Mouse (Mus musculus): ENCODE data around the gene Prdm2. TPM values are rescaled to one million over a fixed set of nuclear protein-coding genes. Genes with fewer than 3 reads are reported as not detected.

Prdm2 gene
- 4.7 and 5.0 TPM in 2 replicates for polyA plus RNA-seq (2015; fragmentation: Nextera tagmentation; extraction: Ambion mirVana)

DNA sequence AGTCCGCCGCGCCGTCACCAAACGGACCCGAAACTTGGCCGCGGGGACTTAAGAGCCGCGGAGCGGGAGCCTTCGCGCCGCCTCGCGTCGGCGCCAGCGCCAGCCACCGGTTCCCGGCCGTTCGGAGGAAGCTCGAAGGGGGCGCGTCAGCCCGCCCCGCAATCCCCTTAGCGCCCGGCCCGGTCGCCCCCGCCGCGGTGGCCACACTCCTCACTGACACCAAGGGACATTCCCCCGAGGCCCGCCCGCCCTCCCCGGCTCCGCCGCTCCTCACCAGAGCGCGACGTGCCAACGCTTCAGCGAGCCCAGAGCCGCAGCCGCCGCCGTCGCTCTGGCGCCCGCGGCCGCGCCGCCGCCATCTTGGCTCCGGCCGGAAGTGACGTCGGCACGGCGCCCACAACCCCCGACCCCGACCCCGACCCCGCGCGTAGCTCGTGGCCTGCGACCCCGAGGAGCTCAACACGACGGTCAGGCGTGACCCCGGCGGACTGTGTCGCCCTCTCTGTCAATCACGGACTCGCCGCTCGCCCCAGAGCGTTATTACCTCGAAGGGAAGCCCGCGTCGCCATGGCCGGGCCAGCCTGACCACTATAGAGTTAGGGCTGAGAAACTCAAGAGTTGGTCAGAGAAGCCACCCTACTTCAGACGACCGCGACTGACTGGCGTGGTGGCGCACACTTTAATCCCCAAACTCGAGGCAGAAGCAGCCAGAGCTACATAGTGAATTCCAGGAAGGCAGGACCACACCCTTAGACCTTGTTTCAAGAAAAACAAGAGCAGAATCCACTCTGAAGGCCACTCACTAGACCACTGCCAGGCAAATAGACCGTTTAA, at the start of gene Prdm2:
Gene Prdm2, minus strand, starts transcription at position 655 of the 834 bp plus-strand sequence.
- H3K27ac ChIP-seq (replicated peaks), result peak within 1 kb of the TSS; percentile 86
- peak within 1 kb of the TSS; percentile 79 for H3K4me3 ChIP-seq (ENCODE audit: low read depth, low read length)
- peak within 1 kb of the TSS; percentile 94 for H3K9ac ChIP-seq (ENCODE audit: low read length)
- H3K4me2 ChIP-seq (replicated peaks; ENCODE audit: low read depth), result peak within 1 kb of the TSS; percentile 93
- H3K36me3 ChIP-seq (ENCODE audit: control insufficient read depth, insufficient read depth, low read length), result no peaks in the 10 kb centered on the region
- TF ChIP-seq EP300 (optimal IDR thresholded peaks at IDR 0.05), result no peak
- TF ChIP-seq CTCF (IDR thresholded peaks at IDR 0.05; ENCODE audit: low read depth), result 0 out of 2 replicates have a peak, but pooled peaks have one; percentile 13
- 2% methylated on average over 53 of the region's 96 CpGs for WGBS
- no peaks in the 10 kb centered on the region for H3K4me1 ChIP-seq (replicated peaks; ENCODE audit: control insufficient read depth, insufficient read depth)
- peak; percentile 70 for DNase-seq (ENCODE audit: low spot score)
- H3K9me3 ChIP-seq (ENCODE audit: control insufficient read depth, low read length), result no peaks in the 10 kb centered on the region
- H3K27me3 ChIP-seq (ENCODE audit: control insufficient read depth, insufficient read depth, low read length), result no peaks in the 10 kb centered on the region
- peak; percentile 89 for ATAC-seq (ENCODE audit: low FRiP score, low TSS enrichment)

DNA sequence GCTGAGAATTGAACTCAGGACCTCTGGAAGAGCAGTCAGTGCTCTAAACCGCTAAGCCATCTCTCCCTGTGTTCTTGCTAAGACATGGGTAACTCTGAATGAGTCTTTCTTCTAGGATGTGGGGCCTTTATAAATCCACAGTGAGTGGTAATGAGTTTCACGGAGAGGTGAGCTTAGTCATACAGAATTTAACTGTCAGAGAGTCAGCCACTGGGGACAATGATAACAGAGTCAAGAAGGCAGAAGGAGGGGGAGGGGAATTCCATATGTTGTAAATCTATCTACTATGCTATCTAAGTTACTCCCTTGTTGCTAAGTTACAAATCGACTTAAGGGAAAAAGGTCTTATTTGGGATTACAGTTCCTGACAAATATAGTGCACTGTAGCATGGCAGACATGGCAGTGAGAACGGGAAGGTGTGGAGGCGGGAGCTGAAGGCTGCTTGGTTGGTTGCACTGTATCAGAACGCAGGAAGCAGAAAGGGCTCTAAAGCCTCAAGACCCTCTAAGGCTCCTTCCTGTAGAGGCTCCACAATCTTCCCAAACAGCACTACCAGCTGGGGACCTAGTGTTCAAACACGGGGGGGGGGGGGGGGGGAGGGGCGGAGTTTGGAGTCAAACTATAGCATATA, 47.0 kb upstream of the Prdm2 start:
- ATAC-seq (ENCODE audit: low FRiP score, low TSS enrichment), result no peak
- DNase-seq (ENCODE audit: low spot score), result no peak
- Histone ChIP-seq H3K4me2 (replicated peaks; ENCODE audit: low read depth) (no peak overlapping the region), H3K36me3 (ENCODE audit: control insufficient read depth, insufficient read depth, low read length) (no peaks in the 10 kb centered on the region), H3K4me3 (ENCODE audit: low read depth, low read length) (no peak overlapping the region), H3K9ac (ENCODE audit: low read length) (no peak overlapping the region), H3K27ac (replicated peaks) (no peak overlapping the region), H3K27me3 (ENCODE audit: control insufficient read depth, insufficient read depth, low read length) (no peaks in the 10 kb centered on the region), H3K4me1 (replicated peaks; ENCODE audit: control insufficient read depth, insufficient read depth) (no peaks in the 10 kb centered on the region), H3K9me3 (ENCODE audit: control insufficient read depth, low read length) (no peaks in the 10 kb centered on the region)
- no peak for TF ChIP-seq CTCF (IDR thresholded peaks at IDR 0.05; ENCODE audit: low read depth)
- no peak for TF ChIP-seq EP300 (optimal IDR thresholded peaks at IDR 0.05)
- WGBS, result 29% methylated on average over 6 of the region's 8 CpGs

DNA sequence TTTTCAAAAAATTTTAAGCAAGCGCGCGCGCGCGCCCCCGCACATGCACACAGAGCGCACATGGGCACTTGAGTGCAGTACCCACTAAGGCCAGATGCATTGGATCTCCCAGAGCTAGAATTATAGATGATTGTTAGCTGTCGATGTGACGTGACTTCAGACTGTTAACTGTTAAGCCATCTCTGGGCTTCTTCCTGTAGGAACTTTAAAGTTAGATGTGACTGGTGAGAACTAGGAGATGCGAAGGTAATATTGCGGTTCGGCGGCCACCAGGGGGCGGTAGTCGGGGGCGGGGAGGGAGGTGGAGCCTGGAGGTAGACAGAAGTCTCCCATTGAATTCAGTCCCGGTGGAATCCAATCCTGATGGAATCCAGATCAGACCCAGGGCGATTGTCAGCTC, 45.7 kb upstream of the Prdm2 start:
- H3K9me3 ChIP-seq (ENCODE audit: control insufficient read depth, low read length), result no peaks in the 10 kb centered on the region
- H3K9ac ChIP-seq (ENCODE audit: low read length), result no peak overlapping the region
- no peaks in the 10 kb centered on the region for H3K36me3 ChIP-seq (ENCODE audit: control insufficient read depth, insufficient read depth, low read length)
- WGBS, result 32% methylated on average over 19 of the region's 19 CpGs
- H3K4me3 ChIP-seq (ENCODE audit: low read depth, low read length), result no peak overlapping the region
- TF ChIP-seq CTCF (IDR thresholded peaks at IDR 0.05; ENCODE audit: low read depth) (peak; percentile 81), EP300 (optimal IDR thresholded peaks at IDR 0.05) (no peak)
- peak; percentile 72 for DNase-seq (ENCODE audit: low spot score)
- H3K4me2 ChIP-seq (replicated peaks; ENCODE audit: low read depth), result peak overlapping the region; percentile 33; the same call in 1 of the 2 replicates
- peak; percentile 42; the same call in 1 of the 2 replicates for ATAC-seq (ENCODE audit: low FRiP score, low TSS enrichment)
- no peaks in the 10 kb centered on the region for H3K27me3 ChIP-seq (ENCODE audit: control insufficient read depth, insufficient read depth, low read length)
- no peak overlapping the region for H3K27ac ChIP-seq (replicated peaks)
- H3K4me1 ChIP-seq (replicated peaks; ENCODE audit: control insufficient read depth, insufficient read depth), result no peaks in the 10 kb centered on the region

DNA sequence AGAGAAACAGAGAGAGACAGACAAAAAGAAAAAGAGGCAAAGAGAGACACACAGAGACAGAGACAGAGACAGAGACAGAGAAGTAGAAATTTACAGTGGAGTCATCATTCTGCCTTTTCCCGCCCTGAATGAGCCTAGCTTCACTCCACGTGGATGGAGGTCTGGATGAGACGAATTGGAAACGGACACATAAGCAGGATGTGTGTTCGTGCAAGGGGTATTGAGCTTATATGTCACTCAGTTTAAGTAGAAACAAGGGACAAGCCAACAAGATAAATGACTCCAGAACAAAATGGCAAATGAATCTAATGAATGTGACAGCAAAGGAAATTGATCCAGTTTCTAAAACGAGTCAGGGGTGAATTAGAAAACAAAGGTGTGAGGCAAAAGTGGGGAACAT, 45.2 kb upstream of the Prdm2 start:
- H3K36me3 ChIP-seq (ENCODE audit: control insufficient read depth, insufficient read depth, low read length), result no peaks in the 10 kb centered on the region
- no peaks in the 10 kb centered on the region for H3K27me3 ChIP-seq (ENCODE audit: control insufficient read depth, insufficient read depth, low read length)
- H3K4me1 ChIP-seq (replicated peaks; ENCODE audit: control insufficient read depth, insufficient read depth), result no peaks in the 10 kb centered on the region
- no peak overlapping the region for H3K27ac ChIP-seq (replicated peaks)
- no peak overlapping the region for H3K9ac ChIP-seq (ENCODE audit: low read length)
- H3K9me3 ChIP-seq (ENCODE audit: control insufficient read depth, low read length), result no peaks in the 10 kb centered on the region
- 49% methylated on average over 6 of the region's 6 CpGs for WGBS
- DNase-seq (ENCODE audit: low spot score) (no peak), ATAC-seq (ENCODE audit: low FRiP score, low TSS enrichment) (no peak)
- no peak for TF ChIP-seq EP300 (optimal IDR thresholded peaks at IDR 0.05)
- no peak for TF ChIP-seq CTCF (IDR thresholded peaks at IDR 0.05; ENCODE audit: low read depth)
- H3K4me2 ChIP-seq (replicated peaks; ENCODE audit: low read depth), result no peak overlapping the region
- no peak overlapping the region for H3K4me3 ChIP-seq (ENCODE audit: low read depth, low read length)

DNA sequence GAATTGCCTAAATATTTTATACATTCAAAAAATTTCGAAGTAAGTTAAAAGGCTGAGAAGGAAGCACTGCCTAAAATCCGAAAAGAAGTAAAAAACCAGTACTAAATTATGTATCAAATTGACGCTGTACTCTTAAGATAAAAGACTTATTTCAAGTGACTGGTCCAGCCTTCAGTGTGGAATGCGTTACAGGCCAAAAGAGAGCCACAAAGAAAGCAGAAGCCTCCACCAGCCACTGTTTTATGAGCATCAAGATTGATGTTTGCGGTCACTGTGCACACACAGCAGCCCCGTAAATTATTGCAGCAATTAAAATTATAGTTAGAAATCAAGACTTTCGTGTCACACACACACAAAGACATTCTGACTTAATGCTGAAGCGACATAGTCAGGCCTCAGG, 42.7 kb upstream of the Prdm2 start:
- ATAC-seq (ENCODE audit: low FRiP score, low TSS enrichment) (no peak), DNase-seq (ENCODE audit: low spot score) (no peak)
- TF ChIP-seq CTCF (IDR thresholded peaks at IDR 0.05; ENCODE audit: low read depth) (no peak), EP300 (optimal IDR thresholded peaks at IDR 0.05) (no peak)
- Histone ChIP-seq H3K27me3 (ENCODE audit: control insufficient read depth, insufficient read depth, low read length) (no peaks in the 10 kb centered on the region), H3K27ac (replicated peaks) (no peak overlapping the region), H3K9me3 (ENCODE audit: control insufficient read depth, low read length) (no peaks in the 10 kb centered on the region), H3K9ac (ENCODE audit: low read length) (no peak overlapping the region), H3K4me1 (replicated peaks; ENCODE audit: control insufficient read depth, insufficient read depth) (no peaks in the 10 kb centered on the region), H3K36me3 (ENCODE audit: control insufficient read depth, insufficient read depth, low read length) (no peaks in the 10 kb centered on the region), H3K4me2 (replicated peaks; ENCODE audit: low read depth) (no peak overlapping the region), H3K4me3 (ENCODE audit: low read depth, low read length) (no peak overlapping the region)
- 79% methylated on average over 8 of the region's 8 CpGs for WGBS

DNA sequence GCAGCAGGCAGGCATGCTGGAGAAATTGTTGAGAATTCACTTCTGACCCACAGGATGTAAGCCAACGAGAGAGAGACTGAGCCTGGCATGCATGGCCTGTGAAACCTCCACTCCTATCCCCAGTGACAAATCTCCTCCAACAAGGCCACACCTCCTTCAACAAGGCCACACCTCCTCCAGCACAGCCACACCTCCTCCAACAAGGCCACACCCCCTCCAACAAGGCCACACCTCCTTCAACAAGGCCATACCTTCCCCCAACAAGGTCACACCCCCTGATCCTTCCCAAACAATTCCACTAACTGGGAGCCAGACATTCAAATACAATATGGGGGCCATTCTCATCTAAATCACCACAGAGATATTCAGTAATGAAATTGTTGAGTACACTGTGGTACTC, 40.6 kb upstream of the Prdm2 start:
- WGBS, result 93% methylated on average over 1 of the region's 1 CpGs
- no peaks in the 10 kb centered on the region for H3K27me3 ChIP-seq (ENCODE audit: control insufficient read depth, insufficient read depth, low read length)
- DNase-seq (ENCODE audit: low spot score), result no peak

More for the DNA sequence above, 40.6 kb upstream of the Prdm2 start:
- no peaks in the 10 kb centered on the region for H3K9me3 ChIP-seq (ENCODE audit: control insufficient read depth, low read length)
- H3K27ac ChIP-seq (replicated peaks), result no peak overlapping the region
- H3K9ac ChIP-seq (ENCODE audit: low read length), result no peak overlapping the region
- TF ChIP-seq CTCF (IDR thresholded peaks at IDR 0.05; ENCODE audit: low read depth), result no peak
- TF ChIP-seq EP300 (optimal IDR thresholded peaks at IDR 0.05), result no peak
- H3K4me2 ChIP-seq (replicated peaks; ENCODE audit: low read depth), result no peak overlapping the region
- H3K4me1 ChIP-seq (replicated peaks; ENCODE audit: control insufficient read depth, insufficient read depth), result no peaks in the 10 kb centered on the region
- no peak for ATAC-seq (ENCODE audit: low FRiP score, low TSS enrichment)
- no peaks in the 10 kb centered on the region for H3K36me3 ChIP-seq (ENCODE audit: control insufficient read depth, insufficient read depth, low read length)
- H3K4me3 ChIP-seq (ENCODE audit: low read depth, low read length), result no peak overlapping the region

Data from stomach, postnatal 0 days (tissue).